Mouse (Mus musculus) E14TG2a.4 (cell line): ENCODE measurements around the gene Pfn1.

Source experiments
- H3K27me3 ChIP-seq: 2 replicates; pipeline ENCODE4 v1.6.1; 2014; ENCODE audit warnings: low read length, control low read depth; ENCODE audit not compliant: insufficient read depth
- H3K36me3 ChIP-seq: 2 replicates; pipeline ENCODE4 v1.6.1; 2014; ENCODE audit warnings: low read length, control low read depth; ENCODE audit not compliant: insufficient read depth
- H3K4me1 ChIP-seq: replicated peaks from 2 replicates; pipeline ENCODE4 v1.6.1; 2014; ENCODE audit warnings: low read depth, low read length, control low read depth
- H3K4me3 ChIP-seq: replicated peaks from 2 replicates; pipeline ENCODE4 v1.5.1; 2014; ENCODE audit warnings: mild to moderate bottlenecking, low read length
- H3K9me3 ChIP-seq: 2 replicates; pipeline ENCODE4 v1.6.1; 2014; ENCODE audit warnings: low read length, control low read depth
- CTCF ChIP-seq: conservative IDR thresholded peaks from 2 replicates; pipeline ENCODE4 v1.5.1; 2014; ENCODE audit warnings: low read length
- NANOG ChIP-seq: IDR thresholded peaks from 2 replicates; pipeline ENCODE4 v1.6.1; 2014; ENCODE audit warnings: borderline replicate concordance, low read length, mixed read lengths
- POU5F1 ChIP-seq: IDR thresholded peaks from 2 replicates; pipeline ENCODE4 v1.6.1; 2014; ENCODE audit warnings: low read length, borderline replicate concordance

The Pfn1 gene

DNA sequence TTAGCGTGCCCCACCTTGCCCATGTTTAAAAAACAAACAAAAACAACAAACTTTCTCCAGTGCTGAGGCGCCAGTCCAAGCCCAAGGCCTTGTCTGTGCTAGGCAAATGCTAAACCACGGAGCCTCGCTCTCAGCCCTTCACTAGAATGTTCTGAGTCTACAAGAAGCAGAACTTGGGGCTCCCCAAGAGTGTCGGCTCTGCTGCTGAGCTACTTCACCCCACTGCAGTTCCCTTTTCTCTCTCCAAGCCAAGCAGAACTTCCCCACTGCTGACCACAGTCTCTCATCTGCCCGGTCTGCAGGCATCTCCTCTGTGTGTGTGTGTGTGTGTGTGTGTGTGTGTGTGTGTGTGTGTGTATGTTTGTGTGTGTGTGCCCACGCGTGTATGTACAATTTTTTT is 25.4 kb upstream of the Pfn1 start:
- Histone ChIP-seq H3K9me3 (no peaks in the 10 kb centered on the region), H3K36me3 (peaks cover 30% of the 10 kb centered on the region), H3K27me3 (peaks cover 22% of the 10 kb centered on the region), H3K4me1 (peaks cover 61% of the 10 kb centered on the region), H3K4me3 (no peak overlapping the region)
- TF ChIP-seq NANOG (no peak), CTCF (no peak)

- H3K4me1 ChIP-seq: peaks cover 65% of the 10 kb centered on the region
- no peak overlapping the region for H3K4me3 ChIP-seq
- no peaks in the 10 kb centered on the region for H3K9me3 ChIP-seq
- H3K27me3 ChIP-seq: peaks cover 22% of the 10 kb centered on the region
- no peak for TF ChIP-seq CTCF
- no peak for TF ChIP-seq POU5F1
- H3K36me3 ChIP-seq: peaks cover 26% of the 10 kb centered on the region
These were observed 24.9 kb upstream of the Pfn1 start for GRCm38 (mm10) chr11:70679361-70679760.

- Histone ChIP-seq H3K4me1 (peaks cover 66% of the 10 kb centered on the region), H3K36me3 (peaks cover 19% of the 10 kb centered on the region), H3K9me3 (no peaks in the 10 kb centered on the region), H3K4me3 (no peak overlapping the region), H3K27me3 (peaks cover 14% of the 10 kb centered on the region; the same call in 1 of the 2 replicates)
- no peak for TF ChIP-seq POU5F1
- no peak for TF ChIP-seq CTCF
- TF ChIP-seq NANOG: no peak
These were observed 24.1 kb upstream of the Pfn1 start for GRCm38 (mm10) chr11:70678576-70678975.

DNA sequence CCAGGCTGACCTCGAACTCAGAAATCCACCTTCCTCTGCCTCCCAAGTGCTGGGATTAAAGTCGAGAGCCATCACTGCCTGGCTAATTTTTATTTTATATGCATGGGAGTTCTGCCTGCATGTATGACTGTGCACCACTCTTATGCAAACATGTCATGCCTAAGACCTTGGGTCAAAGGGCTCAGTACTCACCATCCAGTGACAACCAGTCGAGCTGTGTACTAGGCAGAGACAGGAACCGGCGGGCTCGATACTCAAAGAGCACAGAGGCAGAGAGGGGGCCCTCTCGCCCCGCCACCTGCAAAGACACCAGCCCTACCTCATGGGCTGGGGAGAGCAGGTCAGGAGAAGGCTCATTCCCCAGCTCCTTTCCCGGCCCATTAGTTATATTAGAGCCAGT is 23.6 kb upstream of the Pfn1 start:
- peaks cover 63% of the 10 kb centered on the region for H3K4me1 ChIP-seq
- no peak overlapping the region for H3K4me3 ChIP-seq
- H3K36me3 ChIP-seq: peaks cover 15% of the 10 kb centered on the region
- TF ChIP-seq POU5F1 (no peak), CTCF (no peak), NANOG (no peak)
- peaks cover 9% of the 10 kb centered on the region; the same call in 1 of the 2 replicates for H3K27me3 ChIP-seq
- no peaks in the 10 kb centered on the region for H3K9me3 ChIP-seq

DNA sequence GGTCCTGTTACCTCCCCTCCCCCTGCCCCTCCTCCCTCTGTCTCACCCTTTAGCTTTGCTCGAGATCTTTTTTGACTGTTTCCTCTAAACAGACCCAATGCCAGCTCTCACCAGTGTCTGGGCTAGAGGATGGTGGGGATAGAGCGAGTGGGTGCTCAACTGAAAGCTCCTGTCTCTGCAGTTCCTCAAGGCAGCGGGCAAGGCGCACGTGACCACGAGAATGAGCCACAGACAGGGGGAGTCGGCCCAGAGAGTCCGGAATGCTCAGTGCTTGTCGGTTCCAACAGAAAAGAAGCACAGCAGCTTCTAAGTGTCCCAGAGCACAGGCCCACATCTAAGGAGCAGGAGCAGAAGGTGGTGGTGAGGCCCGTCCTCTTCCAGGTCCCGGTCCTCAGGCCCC is 20.1 kb upstream of the Pfn1 start:
- Histone ChIP-seq H3K36me3 (peaks cover 32% of the 10 kb centered on the region), H3K27me3 (0 out of 2 replicates have a peak, but pooled peaks cover 3% of the 10 kb centered on the region), H3K4me1 (peaks cover 59% of the 10 kb centered on the region), H3K9me3 (no peaks in the 10 kb centered on the region), H3K4me3 (no peak overlapping the region)
- TF ChIP-seq POU5F1 (no peak), NANOG (no peak), CTCF (no peak)

DNA sequence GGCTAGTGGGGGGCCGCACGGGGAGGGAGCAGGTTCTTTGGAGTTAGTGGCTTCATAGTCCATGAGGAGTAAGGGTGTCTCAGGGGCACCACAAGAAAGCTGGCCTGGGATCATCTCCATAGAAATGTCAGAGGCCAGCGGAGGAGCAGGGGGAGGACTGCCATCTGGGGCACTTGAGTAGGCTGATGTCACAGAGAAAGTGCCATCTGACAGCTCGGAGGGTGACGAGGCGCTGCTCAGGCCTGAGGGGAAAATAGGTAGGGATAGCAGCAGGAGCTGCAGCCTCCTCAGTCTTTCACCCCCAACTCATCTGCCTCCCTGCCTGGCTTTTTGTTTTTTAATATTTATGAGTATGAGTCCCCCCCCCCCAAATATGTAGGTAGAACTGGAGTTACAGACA is 19.6 kb upstream of the Pfn1 start:
- TF ChIP-seq NANOG: no peak
- no peak for TF ChIP-seq CTCF
- no peak for TF ChIP-seq POU5F1
- peaks cover 56% of the 10 kb centered on the region for H3K4me1 ChIP-seq
- H3K27me3 ChIP-seq: 0 out of 2 replicates have a peak, but pooled peaks cover 3% of the 10 kb centered on the region

GRCm38 (mm10) chr11:70671333-70672047 is 17.0 kb upstream of the Pfn1 start:
- no peaks in the 10 kb centered on the region for H3K9me3 ChIP-seq
- peaks cover 62% of the 10 kb centered on the region for H3K4me1 ChIP-seq
- peaks cover 36% of the 10 kb centered on the region for H3K36me3 ChIP-seq
- peak overlapping the region; percentile 94 for H3K4me3 ChIP-seq
- TF ChIP-seq POU5F1 (no peak), CTCF (no peak), NANOG (no peak)
- 0 out of 2 replicates have a peak, but pooled peaks cover 3% of the 10 kb centered on the region for H3K27me3 ChIP-seq

More for the DNA sequence above, 19.6 kb upstream of the Pfn1 start:
- Histone ChIP-seq H3K4me3 (no peak overlapping the region; the same call in 1 of the 2 replicates), H3K9me3 (no peaks in the 10 kb centered on the region), H3K36me3 (peaks cover 27% of the 10 kb centered on the region)

DNA sequence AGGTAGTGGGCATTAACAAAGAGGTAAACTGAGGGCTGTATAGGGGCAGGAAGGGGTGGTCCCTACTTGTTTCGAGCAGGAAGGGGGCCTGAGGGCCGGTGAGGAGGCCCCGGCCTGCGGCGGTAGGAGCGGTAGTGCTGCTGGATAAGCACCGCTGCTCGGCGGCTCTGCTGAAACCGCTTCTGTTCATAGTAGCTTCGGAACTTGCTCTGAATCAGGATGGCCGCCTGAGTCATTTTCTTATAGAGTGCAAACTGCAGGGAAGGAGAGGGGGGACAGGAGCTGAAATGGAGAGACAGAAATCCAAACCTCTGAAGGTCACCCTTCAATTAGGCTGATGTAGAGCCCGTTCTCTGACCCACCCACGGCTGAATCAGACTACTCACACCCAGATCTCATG is 16.0 kb upstream of the Pfn1 start:
- Histone ChIP-seq H3K27me3 (no peaks in the 10 kb centered on the region), H3K36me3 (peaks cover 42% of the 10 kb centered on the region), H3K4me3 (peak overlapping the region; percentile 94), H3K9me3 (no peaks in the 10 kb centered on the region), H3K4me1 (peaks cover 66% of the 10 kb centered on the region)
- TF ChIP-seq POU5F1 (no peak), CTCF (no peak)

- Histone ChIP-seq H3K4me3 (peak overlapping the region; percentile 94), H3K27me3 (no peaks in the 10 kb centered on the region), H3K9me3 (peaks cover 5% of the 10 kb centered on the region; the same call in 1 of the 2 replicates), H3K4me1 (peaks cover 65% of the 10 kb centered on the region), H3K36me3 (peaks cover 49% of the 10 kb centered on the region)
- TF ChIP-seq CTCF: peak; percentile 64
- no peak for TF ChIP-seq NANOG
These were observed 15.3 kb upstream of the Pfn1 start for GRCm38 (mm10) chr11:70669582-70670345.
